Mouse (Mus musculus): Measurements from ENCODE around the gene Gcsam.

The Gcsam gene

DNA sequence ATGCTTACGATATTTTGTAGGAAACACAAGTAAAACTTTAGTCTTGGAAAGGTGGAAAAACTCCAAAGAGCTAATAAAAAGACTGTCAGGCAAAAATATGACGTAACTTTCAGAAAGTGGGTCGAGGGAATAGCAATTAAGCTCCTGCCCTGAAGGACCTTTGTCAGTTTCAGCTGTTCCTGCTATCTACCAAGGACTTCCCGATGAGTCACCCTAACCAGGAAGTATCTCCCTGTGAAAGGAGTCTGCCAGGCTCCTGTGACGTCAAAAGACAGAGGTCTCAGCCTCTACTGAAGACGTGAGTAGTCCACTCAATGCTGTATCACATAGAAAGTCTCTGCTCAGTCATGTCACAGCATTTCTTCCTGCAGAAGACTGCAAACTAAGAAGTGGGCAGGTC lies 34.2 kb downstream of the Gcsam start:
- DNase-seq (ENCODE audit: low read depth in 2 of 2, low spot score in 2 of 2), result no peak

DNA sequence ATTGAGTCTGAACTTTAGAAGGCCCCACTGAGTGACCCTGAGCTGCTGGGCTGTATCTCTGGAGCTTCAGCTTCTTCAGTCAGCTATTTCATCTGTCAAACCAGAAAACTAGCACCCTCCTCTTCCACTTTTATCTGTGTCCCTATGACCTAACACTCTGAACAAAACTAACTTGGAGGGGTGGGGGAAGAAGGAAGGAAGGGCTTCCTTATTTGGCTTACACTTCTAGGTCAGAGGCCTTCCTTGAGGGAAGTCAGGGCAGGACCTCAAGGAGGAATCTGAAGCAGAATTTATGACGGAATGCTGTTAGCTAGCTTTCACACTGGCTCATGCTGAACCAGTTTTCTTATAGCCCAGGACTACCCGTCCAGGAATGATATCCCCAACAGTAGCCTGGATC lies 41.3 kb downstream of the Gcsam start:
- no peak for DNase-seq (ENCODE audit: low read depth in 2 of 2, low spot score in 2 of 2)

DNA sequence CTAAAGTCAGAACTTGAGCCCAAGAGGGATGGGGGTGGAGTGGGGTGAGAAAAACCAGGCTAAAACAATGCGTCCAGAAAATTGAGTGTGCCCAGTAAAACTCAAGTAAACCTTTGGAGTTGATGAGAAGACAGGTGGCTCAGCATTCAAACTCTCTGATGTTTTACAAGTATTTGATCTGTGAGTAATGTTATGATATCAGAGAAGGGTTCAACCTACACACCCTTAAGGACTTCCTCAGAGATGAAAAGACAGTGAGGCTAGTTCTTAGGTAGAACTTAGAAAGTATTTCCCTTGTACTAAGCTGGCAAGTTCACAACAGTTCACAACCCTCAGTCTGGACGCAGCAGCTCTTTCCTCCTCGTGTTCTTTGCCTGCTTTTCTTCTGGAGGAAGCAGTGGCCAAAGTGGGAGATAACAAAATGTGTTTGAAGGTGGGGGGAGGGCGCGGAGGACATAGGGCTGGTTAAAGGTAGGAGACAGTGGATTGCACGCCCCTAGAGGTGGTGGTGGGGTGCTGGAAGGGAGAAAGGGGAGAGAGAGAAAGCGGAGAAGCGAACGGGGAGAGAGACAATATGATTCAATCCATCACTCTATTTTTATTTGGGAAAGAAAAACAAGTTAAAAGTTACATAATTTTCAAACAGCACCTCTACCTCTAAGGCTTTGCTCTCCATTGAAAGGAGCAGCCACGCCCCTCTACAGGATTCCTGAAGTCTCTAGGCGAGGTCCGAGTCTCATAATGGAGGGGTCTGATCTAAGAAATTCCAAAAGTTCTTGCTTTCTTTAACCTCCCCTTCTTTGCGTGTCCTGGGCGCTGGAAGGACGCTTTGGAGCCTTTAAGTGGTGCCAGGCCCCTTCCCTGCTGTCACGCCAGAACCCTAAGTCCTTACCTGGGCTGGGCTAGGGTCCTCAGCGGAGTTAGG lies 43.1 kb downstream of the Gcsam start:
- no peak for DNase-seq (ENCODE audit: low read depth in 2 of 2, low spot score in 2 of 2)

DNA sequence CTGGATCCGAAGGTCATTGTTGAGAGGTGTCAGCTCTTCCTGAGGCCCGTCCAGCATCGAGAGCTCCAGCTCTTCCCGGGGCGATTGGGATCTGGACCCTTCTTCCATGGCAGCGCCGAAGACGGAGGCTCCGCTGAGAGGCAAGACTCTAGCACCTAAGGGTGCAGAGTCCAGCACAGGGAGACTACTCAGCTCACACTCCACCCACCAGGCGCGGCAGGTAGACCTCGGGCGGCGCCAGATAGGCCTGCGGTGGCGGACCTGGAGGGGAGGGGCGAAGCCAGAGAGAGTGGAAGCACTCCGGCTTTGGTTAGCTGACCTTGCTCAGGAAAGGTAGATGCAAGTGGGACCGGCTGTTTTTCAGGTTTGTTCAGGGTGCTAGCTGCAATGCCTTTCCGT lies 43.8 kb downstream of the Gcsam start, which contains the start of gene BC016579:
BC016579 (minus strand) TSS at position 135 of the 399 bp plus-strand sequence.
- no peak for DNase-seq (ENCODE audit: low read depth in 2 of 2, low spot score in 2 of 2)

DNA sequence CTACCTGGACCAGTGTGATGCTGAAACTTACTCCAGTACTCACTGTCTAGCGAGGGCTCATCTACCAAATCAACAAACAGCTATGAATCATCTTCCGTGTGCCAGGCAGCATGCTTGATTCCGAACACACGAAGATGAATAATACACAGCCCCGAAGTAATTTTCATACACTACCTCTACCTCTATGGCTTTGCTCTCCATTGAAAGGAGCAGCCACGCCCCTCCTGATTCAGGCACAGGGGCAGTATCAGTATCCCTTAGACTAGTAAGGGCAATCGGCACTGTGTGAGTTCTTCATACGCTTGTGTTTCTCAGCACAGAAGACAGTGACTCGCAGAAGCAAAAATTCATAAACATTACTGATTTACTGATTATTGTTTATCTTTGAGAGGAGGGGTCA lies 44.3 kb downstream of the Gcsam start:
- no peak for DNase-seq (ENCODE audit: low read depth in 2 of 2, low spot score in 2 of 2)

DNA sequence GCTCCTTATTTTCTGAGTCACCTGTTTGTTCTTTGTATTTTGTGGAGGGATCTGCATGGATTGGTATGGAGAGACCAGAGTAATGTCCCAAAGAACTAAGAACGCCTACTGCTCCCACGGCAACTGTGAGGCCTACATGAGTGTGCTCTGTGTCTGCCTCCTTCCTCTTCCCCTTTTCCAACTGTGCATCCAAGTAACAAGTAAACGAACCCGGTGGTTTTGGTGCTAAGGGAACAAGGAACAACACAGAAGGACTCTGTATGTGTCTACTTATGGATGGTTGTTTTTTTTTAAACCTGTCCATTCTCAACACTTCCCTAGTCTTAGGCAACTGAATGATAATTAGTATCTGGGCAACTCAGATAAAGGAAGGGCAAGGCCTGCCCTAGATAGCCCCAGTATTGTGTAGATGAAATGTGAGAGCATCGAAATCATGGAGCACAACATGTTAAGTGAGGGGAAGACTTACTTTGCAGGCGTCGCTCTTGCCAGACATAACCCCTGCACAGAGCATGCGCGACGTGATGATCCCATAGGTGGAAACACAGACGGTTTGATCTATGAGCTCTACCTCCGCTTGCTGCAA lies 47.5 kb downstream of the Gcsam start:
- no peak for DNase-seq (ENCODE audit: low read depth in 2 of 2, low spot score in 2 of 2)

DNA sequence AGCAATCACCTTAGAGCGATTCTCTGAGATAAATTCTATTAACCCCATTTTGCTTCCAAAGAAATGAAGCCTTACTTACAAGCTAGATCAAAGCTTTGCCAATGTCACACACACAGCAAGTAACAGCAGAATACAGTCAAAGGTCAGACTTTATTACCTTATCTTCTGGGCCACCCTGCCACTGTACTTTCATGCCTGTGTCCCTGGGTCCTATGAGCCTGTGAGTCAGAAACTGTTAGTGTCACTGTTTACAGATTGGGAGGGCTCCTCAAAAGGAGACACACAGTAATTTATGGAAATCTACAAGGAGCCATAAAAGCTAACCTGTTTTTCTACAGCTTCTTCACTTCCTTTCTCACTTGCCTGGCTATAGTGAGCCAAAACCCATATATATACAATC lies 48.1 kb downstream of the Gcsam start:
- DNase-seq (ENCODE audit: low read depth in 2 of 2, low spot score in 2 of 2), result no peak

DNA sequence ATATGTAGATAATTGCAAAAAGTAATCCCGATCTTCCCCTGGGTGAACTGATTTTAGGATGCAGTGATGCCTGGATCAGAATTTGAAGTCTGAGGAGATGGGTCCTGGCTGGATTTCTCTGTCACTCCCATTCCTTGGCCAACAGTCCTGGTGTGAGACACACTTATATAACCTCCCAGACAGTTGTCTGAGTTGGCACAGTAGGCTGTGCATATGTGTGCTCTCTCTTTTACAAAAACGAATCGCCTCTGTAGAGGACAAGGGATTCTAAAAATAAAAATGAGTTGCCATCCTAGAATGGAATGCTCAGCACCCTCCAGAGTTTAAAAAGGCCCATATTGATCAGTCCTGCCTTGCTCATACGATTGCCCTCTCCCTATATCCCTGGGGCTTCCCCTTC lies 49.4 kb downstream of the Gcsam start:
- DNase-seq (ENCODE audit: low read depth in 2 of 2, low spot score in 2 of 2), result no peak

DNA sequence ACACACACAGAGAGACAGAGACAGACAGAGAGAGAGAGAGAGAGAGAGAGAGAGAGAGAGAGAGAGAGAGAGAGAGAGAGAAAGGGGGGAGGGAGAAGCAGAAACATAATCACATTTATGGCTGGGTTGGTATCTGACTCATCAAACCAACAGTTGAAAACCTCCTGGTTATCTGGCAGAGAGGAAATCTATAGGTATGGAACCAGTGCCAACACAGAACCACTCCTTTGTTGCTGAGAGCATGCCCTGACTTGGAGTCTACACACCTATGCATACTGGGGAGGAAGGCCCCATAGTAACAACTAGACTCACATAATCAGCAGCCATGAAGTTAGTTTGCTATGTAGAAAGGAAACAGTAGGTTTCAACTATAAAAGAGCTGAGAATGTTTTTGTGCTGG lies 52.2 kb downstream of the Gcsam start:
- no peak for DNase-seq (ENCODE audit: low read depth in 2 of 2, low spot score in 2 of 2)

DNA sequence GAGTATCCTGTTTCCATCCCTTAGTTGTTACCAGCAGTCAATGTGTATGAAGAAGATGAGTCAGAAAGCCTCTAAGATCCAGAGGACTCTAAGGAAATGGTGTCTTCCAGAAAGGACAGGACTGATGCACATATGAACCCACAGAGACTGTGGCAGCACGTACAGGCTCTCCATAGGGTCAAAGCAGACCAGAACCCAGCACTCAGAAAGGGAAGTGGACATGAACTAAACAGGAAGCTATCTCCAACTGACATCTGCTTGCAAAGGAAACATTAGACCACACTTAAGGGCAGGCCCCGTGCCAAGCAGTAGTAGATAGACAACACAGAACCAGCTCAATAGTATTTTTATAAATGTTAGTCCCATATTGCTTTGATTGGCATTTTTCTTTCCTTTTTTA lies 56.0 kb downstream of the Gcsam start:
- DNase-seq (ENCODE audit: low read depth in 2 of 2, low spot score in 2 of 2), result no peak

DNA sequence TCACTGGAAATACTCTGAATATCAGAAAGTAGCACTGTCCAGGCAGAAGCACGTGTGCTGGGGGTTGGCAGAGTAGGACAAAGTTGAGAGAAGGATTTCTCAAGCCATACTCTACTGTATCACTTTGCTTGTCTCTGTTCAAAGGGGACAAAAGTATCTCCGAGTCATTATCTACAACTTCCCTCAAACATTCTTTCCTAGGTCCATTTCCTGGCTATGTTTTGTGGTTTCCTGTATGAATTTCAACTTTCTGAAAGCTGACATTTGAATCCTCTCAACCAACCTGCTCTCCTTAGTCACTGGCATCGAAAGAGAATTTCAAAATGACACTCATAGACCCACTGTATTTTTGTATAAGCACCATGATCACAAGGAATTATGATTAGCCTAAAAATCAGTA lies 58.0 kb downstream of the Gcsam start:
- DNase-seq (ENCODE audit: low read depth in 2 of 2, low spot score in 2 of 2), result no peak

DNA sequence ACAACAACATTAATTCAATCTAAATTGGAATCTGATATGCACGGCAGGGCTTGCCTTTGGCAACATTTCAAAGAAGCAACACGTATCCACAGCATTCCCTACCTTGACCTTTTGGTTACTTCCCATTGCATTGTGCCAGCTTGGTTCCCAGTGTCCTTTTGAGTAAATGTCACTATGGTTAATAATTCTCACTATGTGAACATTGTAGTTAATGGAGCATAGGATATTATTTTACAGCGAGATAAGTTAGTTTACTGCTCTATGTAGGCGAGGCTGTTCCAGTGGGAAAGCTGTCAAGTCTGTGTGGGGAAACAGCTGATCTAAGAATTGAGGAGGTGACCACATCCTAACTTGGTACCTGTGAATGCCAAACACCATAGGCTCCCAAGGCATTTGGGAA lies 59.8 kb downstream of the Gcsam start:
- no peak for DNase-seq (ENCODE audit: low read depth in 2 of 2, low spot score in 2 of 2)

All from CD8-positive naive resting alpha-beta T cell, adult 2 months (primary cell).